Mouse (Mus musculus): ENCODE results near the gene Trak1. TPM values are rescaled to one million over a fixed set of nuclear protein-coding genes. Genes with fewer than 3 reads are reported as not detected.

Trak1 gene
- polyA plus RNA-seq, 1 experiment from 2014 or later: 15.2 TPM

DNA sequence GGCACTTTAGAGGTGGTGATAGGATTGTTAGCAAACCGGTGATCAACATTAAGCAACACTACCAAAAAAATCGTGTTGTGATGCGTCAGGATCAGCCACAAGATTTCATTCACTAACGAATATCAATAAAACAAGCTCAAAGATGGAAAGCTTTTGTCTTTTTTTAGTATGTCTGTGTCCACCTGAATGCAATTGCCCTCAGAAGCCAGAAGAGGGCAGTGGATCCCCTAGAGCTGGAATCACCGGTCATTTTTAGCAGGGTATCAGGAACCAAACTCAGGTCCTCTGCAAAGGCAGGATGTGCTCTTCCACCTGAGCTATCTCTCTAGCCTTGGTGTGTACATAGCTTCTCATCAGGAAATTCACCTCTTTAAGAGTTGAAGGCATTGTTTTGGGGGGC, 177.5 kb downstream of the Trak1 start:
- H3K27me3 ChIP-seq: no peaks in the 10 kb centered on the region
- no peak overlapping the region for H3K27ac ChIP-seq
- no peak for ATAC-seq (ENCODE audit: insufficient number of reproducible peaks, insufficient read depth, low FRiP score, low TSS enrichment, low read depth)
- H3K4me2 ChIP-seq: no peak overlapping the region
- H3K9ac ChIP-seq (replicated peaks): no peak overlapping the region
- WGBS: 82% methylated on average over 5 of the region's 5 CpGs
- H3K9me3 ChIP-seq: no peaks in the 10 kb centered on the region
- peaks cover 11% of the 10 kb centered on the region; the same call in 1 of the 2 replicates for H3K36me3 ChIP-seq
- H3K4me1 ChIP-seq (replicated peaks): 0 out of 2 replicates have a peak, but pooled peaks cover 6% of the 10 kb centered on the region
- H3K4me3 ChIP-seq (replicated peaks): no peak overlapping the region

DNA sequence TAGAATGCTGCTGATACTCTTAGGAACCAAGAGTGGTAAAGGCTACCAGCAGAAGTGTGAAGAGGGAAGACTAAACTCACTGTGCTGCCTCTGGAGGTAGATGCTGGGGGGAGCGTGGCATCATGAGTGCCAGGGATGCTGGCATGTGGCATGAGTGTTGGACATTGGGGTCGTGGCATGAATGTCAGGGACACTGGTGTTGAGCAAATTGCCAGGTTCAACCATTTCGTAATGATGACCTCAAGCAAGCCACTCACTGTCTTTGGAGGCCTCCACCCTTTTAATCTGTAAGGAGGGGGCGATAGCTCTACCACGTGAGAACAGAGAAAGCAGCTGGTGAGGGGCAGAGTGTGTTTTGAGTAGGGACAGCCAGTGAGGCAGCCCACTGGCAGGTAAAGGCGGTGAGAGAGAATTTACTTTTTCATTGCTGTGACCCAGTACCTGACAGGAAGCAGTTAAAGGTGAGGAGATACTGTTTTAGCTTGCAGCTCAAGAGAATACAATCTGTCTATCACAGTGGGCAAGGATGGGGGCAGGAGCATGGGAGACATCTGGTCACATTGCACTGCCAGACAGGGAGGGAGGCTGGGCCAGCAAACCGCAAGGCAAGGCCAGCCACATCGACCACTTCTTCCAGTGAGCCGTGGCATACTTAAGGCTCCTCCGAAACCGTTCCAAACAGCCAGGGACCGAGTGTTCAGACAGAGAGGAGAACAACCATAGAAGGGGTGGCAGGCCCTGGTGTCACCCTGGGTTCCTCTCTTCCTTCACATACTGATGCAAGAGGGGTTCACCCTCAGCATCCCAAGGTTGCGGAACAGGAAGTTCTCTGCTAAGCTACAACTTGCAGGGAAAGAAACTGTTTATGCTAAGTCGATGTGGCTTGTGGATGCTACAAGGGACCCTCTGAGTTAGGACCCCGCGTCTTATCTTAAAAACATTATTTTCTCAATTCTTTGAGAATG, 178.5 kb downstream of the Trak1 start:
- peaks cover 11% of the 10 kb centered on the region; the same call in 1 of the 2 replicates for H3K36me3 ChIP-seq
- no peak for ATAC-seq (ENCODE audit: insufficient number of reproducible peaks, insufficient read depth, low FRiP score, low TSS enrichment, low read depth)
- 0 out of 2 replicates have a peak, but pooled peaks cover 6% of the 10 kb centered on the region for H3K4me1 ChIP-seq (replicated peaks)
- no peak overlapping the region for H3K27ac ChIP-seq
- no peak overlapping the region for H3K4me2 ChIP-seq
- no peaks in the 10 kb centered on the region for H3K9me3 ChIP-seq
- 76% methylated on average over 16 of the region's 16 CpGs for WGBS
- no peaks in the 10 kb centered on the region for H3K27me3 ChIP-seq
- H3K4me3 ChIP-seq (replicated peaks): no peak overlapping the region
- no peak overlapping the region for H3K9ac ChIP-seq (replicated peaks)

GRCm38 (mm10) chr9:121477305-121477911, 180.1 kb downstream of the Trak1 start:
- no peaks in the 10 kb centered on the region for H3K9me3 ChIP-seq
- H3K4me2 ChIP-seq: peak overlapping the region; percentile 39
- ATAC-seq (ENCODE audit: insufficient number of reproducible peaks, insufficient read depth, low FRiP score, low TSS enrichment, low read depth): no peak
- no peaks in the 10 kb centered on the region for H3K27me3 ChIP-seq
- H3K36me3 ChIP-seq: peaks cover 6% of the 10 kb centered on the region; the same call in 1 of the 2 replicates
- no peak overlapping the region for H3K27ac ChIP-seq
- no peak overlapping the region for H3K9ac ChIP-seq (replicated peaks)
- H3K4me3 ChIP-seq (replicated peaks): no peak overlapping the region
- H3K4me1 ChIP-seq (replicated peaks): 0 out of 2 replicates have a peak, but pooled peaks cover 6% of the 10 kb centered on the region
- 17% methylated on average over 15 of the region's 15 CpGs for WGBS

- no peak overlapping the region for H3K27ac ChIP-seq
- H3K4me1 ChIP-seq (replicated peaks): 0 out of 2 replicates have a peak, but pooled peaks cover 9% of the 10 kb centered on the region
- 29% methylated on average over 5 of the region's 5 CpGs for WGBS
- H3K4me2 ChIP-seq: no peak overlapping the region
- H3K27me3 ChIP-seq: no peaks in the 10 kb centered on the region
- no peak overlapping the region for H3K4me3 ChIP-seq (replicated peaks)
- no peaks in the 10 kb centered on the region for H3K9me3 ChIP-seq
- ATAC-seq (ENCODE audit: insufficient number of reproducible peaks, insufficient read depth, low FRiP score, low TSS enrichment, low read depth): no peak
- H3K36me3 ChIP-seq: no peaks in the 10 kb centered on the region
- no peak overlapping the region for H3K9ac ChIP-seq (replicated peaks)
These were observed 182.2 kb downstream of the Trak1 start for GRCm38 (mm10) chr9:121479453-121479852.

DNA sequence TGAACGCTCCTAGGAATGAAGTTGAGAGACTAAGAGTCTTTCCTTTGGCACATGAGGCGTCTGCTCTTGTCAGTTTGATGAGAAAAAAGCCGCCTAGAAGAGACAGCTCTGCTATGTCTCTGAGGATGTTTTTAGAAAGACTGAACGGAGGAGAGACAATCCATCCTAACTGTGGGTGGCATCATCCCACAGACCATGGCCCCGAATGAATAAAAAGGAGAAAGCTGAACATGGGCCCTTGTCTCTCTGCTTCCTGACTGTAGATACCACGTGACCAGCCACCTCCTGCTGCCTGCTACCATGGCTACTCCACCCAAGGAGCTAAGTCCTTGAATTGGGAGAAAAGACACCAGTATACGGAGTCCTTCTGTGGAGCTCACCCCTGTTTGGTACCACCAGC, 189.9 kb downstream of the Trak1 start:
- Histone ChIP-seq H3K9me3 (no peaks in the 10 kb centered on the region), H3K4me2 (no peak overlapping the region), H3K4me3 (replicated peaks) (no peak overlapping the region), H3K27me3 (peaks cover 6% of the 10 kb centered on the region), H3K36me3 (no peaks in the 10 kb centered on the region), H3K4me1 (replicated peaks) (0 out of 2 replicates have a peak, but pooled peaks cover 3% of the 10 kb centered on the region), H3K9ac (replicated peaks) (no peak overlapping the region), H3K27ac (no peak overlapping the region)
- 82% methylated on average over 7 of the region's 7 CpGs for WGBS
- ATAC-seq (ENCODE audit: insufficient number of reproducible peaks, insufficient read depth, low FRiP score, low TSS enrichment, low read depth): no peak

DNA sequence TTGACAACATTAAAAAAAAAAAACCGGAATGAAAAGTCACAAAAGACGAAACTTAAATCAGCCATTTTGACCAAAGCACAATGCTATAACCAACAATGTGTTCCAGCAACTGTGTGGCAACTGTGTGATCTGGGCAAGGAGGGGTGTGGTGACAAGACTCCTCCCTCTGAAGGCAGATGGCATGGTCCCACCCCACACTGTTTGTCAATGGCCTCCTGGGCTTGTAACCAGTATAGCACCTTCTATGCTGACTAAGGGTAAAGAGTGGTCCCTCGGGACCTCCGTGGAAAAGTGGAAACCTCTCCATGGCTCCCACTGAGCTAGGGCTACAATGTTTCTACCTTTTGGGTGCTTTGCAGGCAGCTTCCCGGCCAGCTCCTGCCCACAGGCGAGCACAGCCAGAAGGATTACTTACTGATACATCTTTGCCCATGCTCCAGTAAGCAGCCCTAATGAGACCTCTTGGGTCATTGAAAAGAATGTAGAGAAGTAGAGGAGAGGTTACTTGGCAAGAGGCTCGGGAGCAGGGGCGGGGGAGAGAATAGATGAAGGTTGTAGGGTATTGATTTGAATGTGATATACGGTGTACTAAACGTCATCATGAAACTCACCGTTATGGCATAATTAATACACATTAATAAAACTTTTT, 194.4 kb downstream of the Trak1 start:
- Histone ChIP-seq H3K4me2 (no peak overlapping the region), H3K27ac (no peak overlapping the region), H3K27me3 (peaks cover 51% of the 10 kb centered on the region), H3K4me3 (replicated peaks) (no peak overlapping the region), H3K9me3 (no peaks in the 10 kb centered on the region), H3K36me3 (no peaks in the 10 kb centered on the region), H3K9ac (replicated peaks) (no peak overlapping the region), H3K4me1 (replicated peaks) (peaks cover 21% of the 10 kb centered on the region)
- 74% methylated on average over 11 of the region's 11 CpGs for WGBS
- ATAC-seq (ENCODE audit: insufficient number of reproducible peaks, insufficient read depth, low FRiP score, low TSS enrichment, low read depth): no peak

DNA sequence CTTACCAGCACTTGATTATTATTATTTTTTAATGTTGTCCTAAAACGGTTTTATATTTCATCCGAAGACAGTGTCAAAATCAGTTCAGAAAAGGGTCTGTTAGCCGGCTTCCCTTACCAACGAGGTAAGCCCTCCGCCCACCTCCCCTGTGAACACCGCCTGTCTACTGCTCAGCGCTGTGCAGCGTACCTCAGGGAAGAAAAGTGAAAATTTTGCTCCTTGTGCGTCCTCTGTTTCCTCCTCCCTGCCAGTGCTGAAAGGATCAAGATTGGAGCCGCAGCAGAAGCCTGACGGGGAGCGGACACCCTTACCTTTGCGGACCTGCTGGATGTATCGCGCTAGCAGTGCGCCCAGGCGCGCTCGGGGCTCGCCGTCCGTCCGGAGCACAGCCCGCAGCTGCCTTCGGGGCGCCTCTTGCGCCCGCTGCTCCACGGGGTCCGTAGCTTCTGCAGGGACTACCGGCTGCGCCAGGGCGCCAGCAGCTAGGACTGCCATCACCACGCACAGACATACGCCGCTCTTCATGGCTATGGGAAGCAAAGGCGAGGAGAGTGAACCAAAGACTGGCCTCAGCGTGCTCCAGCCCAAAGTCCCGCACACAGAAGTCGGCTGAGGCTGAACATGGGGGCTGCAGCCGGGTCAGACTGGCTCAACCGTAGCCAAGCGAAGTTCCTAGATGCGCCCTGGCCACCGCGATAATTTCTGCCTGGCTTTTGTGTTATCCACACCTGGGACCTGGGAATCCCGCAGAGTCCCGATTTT, 196.9 kb downstream of the Trak1 start:
- Histone ChIP-seq H3K9ac (replicated peaks) (0 out of 2 replicates have a peak overlapping the region, but pooled peaks have one; percentile 38), H3K9me3 (no peaks in the 10 kb centered on the region), H3K27me3 (peaks cover 62% of the 10 kb centered on the region), H3K4me2 (peak overlapping the region; percentile 59), H3K4me3 (replicated peaks) (peak overlapping the region; percentile 36), H3K4me1 (replicated peaks) (peaks cover 21% of the 10 kb centered on the region), H3K27ac (no peak overlapping the region), H3K36me3 (no peaks in the 10 kb centered on the region)
- ATAC-seq (ENCODE audit: insufficient number of reproducible peaks, insufficient read depth, low FRiP score, low TSS enrichment, low read depth): no peak
- WGBS: 3% methylated on average over 48 of the region's 48 CpGs

DNA sequence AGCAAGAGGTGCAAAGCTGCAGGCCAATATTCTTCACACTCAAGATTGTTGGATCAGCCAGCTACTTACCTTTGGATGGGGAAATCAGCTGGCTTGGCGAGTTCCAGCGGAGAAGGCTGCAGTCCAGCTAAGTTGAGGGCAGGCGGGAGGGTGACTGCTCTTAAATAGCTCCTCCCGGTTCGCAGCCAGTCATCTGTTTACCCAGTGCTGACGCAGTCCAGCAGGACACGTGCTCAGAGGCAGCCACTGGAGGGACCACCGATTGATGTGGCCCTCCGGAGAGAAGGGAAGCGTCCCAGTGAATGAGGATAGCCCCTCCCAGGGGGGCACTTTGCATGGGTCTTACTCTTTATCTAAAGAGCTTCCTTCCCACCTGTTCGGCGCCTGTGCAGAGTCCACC, 198.2 kb downstream of the Trak1 start, which contains the start of gene Cck:
Gene Cck (minus strand): TSS at position 166 of the 400 bp plus-strand sequence.
- Histone ChIP-seq H3K9me3 (no peaks in the 10 kb centered on the region), H3K4me1 (replicated peaks) (peaks cover 21% of the 10 kb centered on the region), H3K9ac (replicated peaks) (0 out of 2 replicates have a peak within 1 kb of the TSS, but pooled peaks have one; percentile 38), H3K36me3 (no peaks in the 10 kb centered on the region), H3K4me2 (peak within 1 kb of the TSS; percentile 59), H3K4me3 (replicated peaks) (peak within 1 kb of the TSS; percentile 36), H3K27ac (no peak within 1 kb of the TSS), H3K27me3 (peaks cover 62% of the 10 kb centered on the region)
- ATAC-seq (ENCODE audit: insufficient number of reproducible peaks, insufficient read depth, low FRiP score, low TSS enrichment, low read depth): no peak
- 2% methylated on average over 12 of the region's 12 CpGs for WGBS

GRCm38 (mm10) chr9:121496102-121496501, 198.8 kb downstream of the Trak1 start:
- H3K4me2 ChIP-seq: peak overlapping the region; percentile 41; the same call in 1 of the 2 replicates
- H3K36me3 ChIP-seq: no peaks in the 10 kb centered on the region
- peaks cover 62% of the 10 kb centered on the region for H3K27me3 ChIP-seq
- H3K27ac ChIP-seq: no peak overlapping the region
- ATAC-seq (ENCODE audit: insufficient number of reproducible peaks, insufficient read depth, low FRiP score, low TSS enrichment, low read depth): no peak
- H3K4me1 ChIP-seq (replicated peaks): peaks cover 21% of the 10 kb centered on the region
- WGBS: 26% methylated on average over 10 of the region's 10 CpGs
- no peaks in the 10 kb centered on the region for H3K9me3 ChIP-seq
- no peak overlapping the region for H3K4me3 ChIP-seq (replicated peaks)
- no peak overlapping the region for H3K9ac ChIP-seq (replicated peaks)

DNA sequence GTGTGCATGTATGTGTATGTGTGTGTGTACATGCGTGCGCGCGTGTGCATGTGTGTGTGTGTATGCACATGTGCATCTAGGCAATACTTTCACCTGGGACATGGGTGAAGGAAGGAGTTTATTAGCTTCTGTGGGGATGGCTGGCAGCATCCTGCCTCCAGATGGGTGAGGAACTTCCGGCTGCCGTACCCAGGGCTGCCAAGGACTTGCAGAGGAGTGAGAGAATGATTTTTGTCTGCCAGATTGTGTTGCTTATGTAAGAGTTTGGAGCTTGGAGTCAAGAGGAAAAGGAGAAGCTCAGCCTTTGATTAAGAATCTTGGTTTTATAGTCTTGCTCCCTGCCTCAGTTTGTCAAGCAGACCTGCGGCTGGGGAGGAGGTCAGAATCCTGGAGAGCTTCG, 208.0 kb downstream of the Trak1 start:
- no peaks in the 10 kb centered on the region for H3K9me3 ChIP-seq
- no peak overlapping the region for H3K9ac ChIP-seq (replicated peaks)
- no peak overlapping the region for H3K4me3 ChIP-seq (replicated peaks)
- H3K4me2 ChIP-seq: no peak overlapping the region
- ATAC-seq (ENCODE audit: insufficient number of reproducible peaks, insufficient read depth, low FRiP score, low TSS enrichment, low read depth): no peak
- no peaks in the 10 kb centered on the region for H3K36me3 ChIP-seq
- H3K27me3 ChIP-seq: no peaks in the 10 kb centered on the region
- no peak overlapping the region for H3K27ac ChIP-seq
- WGBS: 84% methylated on average over 8 of the region's 8 CpGs
- no peaks in the 10 kb centered on the region for H3K4me1 ChIP-seq (replicated peaks)

Measured in limb, embryonic 12.5 days (tissue).